Mouse (Mus musculus) embryonic fibroblast, embryonic 13.5 days (primary cell): ENCODE data around the gene Gm3015. TPM values are rescaled to one million over a fixed set of nuclear protein-coding genes. Genes with fewer than 3 reads are reported as not detected.
"Not testable (repeated sequence)": the region's sequence is repeated elsewhere in the genome, so short reads cannot be mapped to it uniquely, and the experiment has no call there.

ENCODE experiments used
- H3K27ac ChIP-seq: 2 replicates; pipeline ENCODE4 v1.5.1; 2012; ENCODE audit warnings: low read length, control low read depth, inconsistent platforms; ENCODE audit not compliant: insufficient read depth
- H3K4me1 ChIP-seq: 2 replicates; pipeline ENCODE4 v1.6.1; 2011; ENCODE audit warnings: low read length; ENCODE audit not compliant: control insufficient read depth, insufficient read depth
- H3K4me3 ChIP-seq: 2 replicates; pipeline ENCODE4 v1.5.1; 2011; ENCODE audit warnings: mild to moderate bottlenecking, control low read depth, low read length; ENCODE audit not compliant: insufficient read depth
- polyA plus RNA-seq: library from polyadenylated mRNA; stranded (reverse); fragments of >200 nt; gene quantifications from 2 replicates; pipeline ENCODE4 v1.2.4, GENCODE M21; 2011; ENCODE audit warnings: low read depth; ENCODE audit not compliant: missing spikeins, insufficient read length

Gene Gm3015
- polyA plus RNA-seq, result not detected in 2 replicates

- not testable (repeated sequence) for H3K27ac ChIP-seq, H3K4me1 ChIP-seq, H3K4me3 ChIP-seq
Observed at GRCm38 (mm10) chr14:42768721-42769120, at the start of gene Gm3015. TSS of gene Gm3015 (minus strand) at chr14:42768821.

GRCm38 (mm10) chr14:42797887-42798286, 29.3 kb upstream of the Gm3015 start, which contains the start of gene Gm10377:
TSS of gene Gm10377 (minus strand) at chr14:42797987.
- H3K4me3 ChIP-seq, H3K27ac ChIP-seq: not testable (repeated sequence)

More at GRCm38 (mm10) chr14:42797887-42798286, 29.3 kb upstream of the Gm3015 start, which contains the start of gene Gm10377:
- not testable (repeated sequence) for H3K4me1 ChIP-seq

Other genes starting within 250 kb of the Gm3015 start
- gene Gm8024, start 244.5 kb downstream of the Gm3015 start, polyA plus RNA-seq, result not detected in 2 replicates
- gene Gm17124, start 168.9 kb downstream of the Gm3015 start, polyA plus RNA-seq, result not detected in 2 replicates
- gene Gm3633, start 126.9 kb downstream of the Gm3015 start, polyA plus RNA-seq, result not detected in 2 replicates
- gene Gm10378, start 112.9 kb downstream of the Gm3015 start, polyA plus RNA-seq, result not detected in 2 replicates
- not detected in 2 replicates for gene Gm10377, start 29.2 kb upstream of the Gm3015 start, polyA plus RNA-seq
- gene Gm21977, start 84.7 kb upstream of the Gm3015 start, polyA plus RNA-seq, result not detected in 2 replicates
- not detected in 2 replicates for gene Gm8082, start 224.8 kb upstream of the Gm3015 start, polyA plus RNA-seq
- gene Gm10376, start 246.8 kb upstream of the Gm3015 start, polyA plus RNA-seq, result not detected in 2 replicates